Mouse (Mus musculus): ENCODE data around the gene Slamf6. TPM values are rescaled to one million over a fixed set of nuclear protein-coding genes. Genes with fewer than 3 reads are reported as not detected.
"Not testable (repeated sequence)": the region's sequence is repeated elsewhere in the genome, so short reads cannot be mapped to it uniquely, and the experiment has no call there.

Gene Slamf6
- total RNA-seq (2022), result under 1 TPM in 2 of 4 experiments, not detected in 2; 0.19 to 0.46 TPM

GRCm38 (mm10) chr1:171917305-171918039 lies at the start of gene Slamf6:
TSS of gene Slamf6 (plus strand) at chr1:171917515.
- DNase-seq (ENCODE audit: low spot score), result peak; percentile 11

DNA sequence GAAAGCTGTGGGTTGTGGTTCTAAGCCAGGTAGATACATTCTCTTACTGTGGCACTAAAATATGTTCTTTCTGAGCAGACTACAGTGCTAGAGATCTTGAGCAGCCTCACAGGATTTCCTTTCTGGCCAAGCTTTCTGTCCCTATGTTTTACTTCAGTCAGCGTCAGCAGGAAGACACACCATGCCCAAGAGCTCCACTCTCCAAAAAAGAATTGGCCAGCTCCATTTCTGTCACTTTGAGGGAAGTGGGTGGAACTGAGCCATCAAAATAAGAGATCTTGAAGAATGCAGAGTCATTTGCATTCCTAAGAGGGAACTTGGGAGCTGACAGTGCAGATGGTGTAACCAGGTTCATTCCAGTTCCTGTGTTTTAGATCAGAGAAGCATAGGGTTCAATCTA lies 30.3 kb upstream of the Slamf6 start:
- no peak for DNase-seq (ENCODE audit: low spot score)

- DNase-seq (ENCODE audit: low spot score), result not testable (repeated sequence)
These were observed 22.0 kb upstream of the Slamf6 start, which contains the start of gene Gm10521 for GRCm38 (mm10) chr1:171895364-171895763. TSS of gene Gm10521 (plus strand) at chr1:171895664.

- no peak for DNase-seq (ENCODE audit: low spot score)
These were observed 13.3 kb upstream of the Slamf6 start for GRCm38 (mm10) chr1:171904011-171904410.

DNA sequence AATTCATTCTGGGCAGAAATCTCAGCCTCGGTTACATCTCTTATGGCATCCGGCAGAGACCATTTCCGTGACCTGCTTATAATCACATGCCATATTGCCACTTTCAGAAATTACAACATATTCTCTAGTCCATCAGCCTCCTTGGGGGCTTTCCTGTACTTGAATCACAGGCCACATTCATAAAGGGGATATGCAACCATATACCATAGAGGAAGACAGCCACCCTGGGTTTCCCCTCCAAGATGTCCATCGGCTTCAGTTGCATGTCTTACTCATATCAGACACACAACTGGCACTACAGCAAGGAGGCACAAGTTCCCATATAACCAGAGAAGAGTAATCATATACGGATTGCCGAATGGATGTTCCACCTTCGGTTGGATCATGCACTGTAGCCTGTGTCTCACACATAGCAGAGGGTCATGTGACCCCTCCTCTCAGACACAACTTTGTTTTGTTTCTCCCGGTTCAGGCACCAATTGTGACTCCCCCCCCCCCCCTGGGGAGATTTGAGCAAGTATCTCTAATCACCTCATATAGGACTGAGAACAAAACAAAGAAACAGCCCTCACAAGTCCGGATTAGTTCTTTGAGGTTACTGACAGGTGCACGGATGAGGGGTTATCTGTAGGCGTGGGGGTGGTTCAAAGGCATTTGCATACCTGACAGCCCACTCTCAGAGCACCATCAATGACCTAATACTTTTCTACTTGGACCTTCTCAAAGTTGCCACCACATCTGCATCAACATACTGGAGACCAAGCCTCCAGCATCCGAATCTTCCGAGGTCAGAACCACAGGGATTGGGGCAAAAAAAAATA lies 1.5 kb upstream of the Slamf6 start:
- no peak for DNase-seq (ENCODE audit: low spot score)

DNA sequence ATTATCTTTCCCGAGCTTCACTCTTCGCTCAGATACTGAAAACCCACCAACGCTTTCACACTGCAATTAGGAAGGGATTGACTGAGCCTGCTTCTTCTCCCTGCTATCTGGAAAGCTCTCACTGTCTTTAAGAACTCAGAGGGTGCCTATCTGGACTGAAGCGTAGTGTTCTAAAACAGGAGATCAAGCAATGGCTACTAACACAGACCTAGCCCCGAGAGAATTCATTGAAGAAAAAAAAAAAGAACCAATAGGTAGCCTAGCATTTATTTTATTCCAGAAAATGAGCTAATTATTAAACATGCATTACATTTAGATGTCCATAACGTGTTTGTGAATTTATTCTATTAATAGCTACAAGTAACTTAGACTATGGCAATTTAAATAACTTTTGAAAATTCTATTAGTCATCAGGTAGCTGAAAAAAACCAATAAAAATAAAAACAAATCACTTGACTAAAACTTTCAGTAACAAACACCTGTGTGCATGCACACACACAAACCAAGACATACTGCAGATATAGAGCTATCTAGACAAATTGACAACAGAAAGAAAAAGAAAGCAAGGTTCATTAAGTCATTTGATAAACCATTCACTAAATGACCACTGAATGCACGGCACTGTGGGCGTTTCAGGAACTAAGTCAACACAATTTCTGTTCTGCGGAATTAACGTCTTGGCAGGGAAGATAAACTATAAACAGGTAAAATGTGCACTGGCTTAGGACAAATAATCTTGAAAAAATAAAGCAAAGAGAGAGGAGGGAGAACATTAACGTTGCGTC lies 1.0 kb downstream of the Slamf6 start:
- DNase-seq (ENCODE audit: low spot score), result no peak

DNA sequence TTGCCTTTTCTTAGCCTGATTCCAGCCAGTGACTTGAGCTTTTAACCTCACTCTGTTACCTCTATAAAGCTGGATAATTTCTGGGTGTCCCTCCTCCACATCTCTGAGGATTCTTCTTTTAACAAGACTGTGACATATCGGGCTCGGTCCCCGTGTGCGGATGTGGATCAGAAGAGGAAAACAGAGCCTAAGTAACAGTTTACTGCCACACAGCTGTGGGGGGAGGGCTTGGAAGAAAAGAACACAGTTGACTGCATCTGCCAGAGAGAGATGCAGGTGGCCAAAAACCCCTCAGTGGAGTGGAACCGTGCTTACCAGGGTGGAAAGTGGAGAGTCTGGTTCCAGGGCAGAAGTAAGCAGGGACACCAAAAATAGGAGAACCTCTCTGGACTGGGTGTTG lies 1.9 kb downstream of the Slamf6 start:
- DNase-seq (ENCODE audit: low spot score), result no peak

GRCm38 (mm10) chr1:171919901-171920510 lies 2.7 kb downstream of the Slamf6 start:
- DNase-seq (ENCODE audit: low spot score), result no peak

- DNase-seq (ENCODE audit: low spot score), result no peak
These were observed 3.8 kb downstream of the Slamf6 start for GRCm38 (mm10) chr1:171920989-171921621.

DNA sequence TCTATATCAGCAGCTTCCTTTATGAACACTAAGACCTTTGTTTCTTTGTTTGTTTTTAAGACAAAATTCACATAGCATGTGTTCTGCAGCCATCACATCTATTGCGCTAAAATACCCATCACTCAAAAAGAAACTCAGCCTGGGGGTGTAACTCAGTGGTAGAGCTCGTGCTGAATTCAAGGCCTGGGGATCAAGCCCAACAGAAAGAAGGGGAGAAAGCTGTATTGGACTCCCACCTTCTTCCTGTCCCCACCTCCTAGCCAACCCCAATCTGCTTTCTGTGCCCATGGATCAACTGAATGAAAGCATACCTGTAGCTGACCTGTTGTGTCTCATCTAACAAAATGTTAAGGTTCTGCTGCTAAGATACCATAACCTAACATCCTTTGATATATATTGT lies 4.3 kb downstream of the Slamf6 start:
- DNase-seq (ENCODE audit: low spot score), result no peak

DNA sequence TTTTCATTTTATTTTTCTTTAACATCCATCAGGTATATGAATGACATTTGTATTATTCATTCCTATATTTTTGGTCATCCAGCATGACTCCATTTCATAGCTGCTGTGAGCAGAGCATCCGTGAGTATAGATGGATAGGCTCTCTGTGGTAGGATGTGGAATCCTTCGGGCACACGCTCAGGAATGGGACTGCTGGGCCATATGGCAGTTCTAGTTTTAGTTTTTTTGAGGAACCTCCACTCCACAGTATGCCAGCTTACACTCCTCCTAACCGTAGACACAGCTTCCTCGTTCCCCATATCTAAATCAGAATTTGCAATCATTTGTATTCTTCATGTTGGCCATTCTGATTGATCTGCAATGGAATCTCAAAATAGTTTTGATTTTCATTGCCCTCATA lies 5.5 kb downstream of the Slamf6 start:
- DNase-seq (ENCODE audit: low spot score), result no peak

- no peak for DNase-seq (ENCODE audit: low spot score)
These were observed 7.6 kb downstream of the Slamf6 start for GRCm38 (mm10) chr1:171924900-171925299.

DNA sequence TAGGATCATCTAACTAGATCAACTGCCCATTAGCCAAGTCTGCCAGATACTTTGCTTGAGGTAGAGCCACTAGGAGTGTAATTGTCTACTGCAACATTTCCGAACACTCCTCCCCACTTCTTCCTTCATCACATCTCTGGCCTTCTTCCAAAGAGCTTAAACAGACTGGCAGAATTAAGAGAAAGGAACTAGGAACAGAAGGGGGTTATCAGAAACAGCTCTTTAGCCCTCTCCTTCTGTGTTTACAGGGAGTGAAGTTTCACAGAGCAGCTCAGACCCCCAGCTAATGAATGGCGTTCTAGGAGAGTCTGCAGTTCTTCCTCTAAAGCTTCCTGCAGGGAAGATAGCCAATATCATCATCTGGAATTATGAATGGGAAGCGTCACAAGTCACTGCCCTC lies 16.5 kb downstream of the Slamf6 start:
- DNase-seq (ENCODE audit: low spot score), result no peak

GRCm38 (mm10) chr1:171938952-171939948 lies 21.9 kb downstream of the Slamf6 start:
- DNase-seq (ENCODE audit: low spot score), result no peak

GRCm38 (mm10) chr1:171940626-171941025 lies 23.3 kb downstream of the Slamf6 start:
- no peak for DNase-seq (ENCODE audit: low spot score)

DNA sequence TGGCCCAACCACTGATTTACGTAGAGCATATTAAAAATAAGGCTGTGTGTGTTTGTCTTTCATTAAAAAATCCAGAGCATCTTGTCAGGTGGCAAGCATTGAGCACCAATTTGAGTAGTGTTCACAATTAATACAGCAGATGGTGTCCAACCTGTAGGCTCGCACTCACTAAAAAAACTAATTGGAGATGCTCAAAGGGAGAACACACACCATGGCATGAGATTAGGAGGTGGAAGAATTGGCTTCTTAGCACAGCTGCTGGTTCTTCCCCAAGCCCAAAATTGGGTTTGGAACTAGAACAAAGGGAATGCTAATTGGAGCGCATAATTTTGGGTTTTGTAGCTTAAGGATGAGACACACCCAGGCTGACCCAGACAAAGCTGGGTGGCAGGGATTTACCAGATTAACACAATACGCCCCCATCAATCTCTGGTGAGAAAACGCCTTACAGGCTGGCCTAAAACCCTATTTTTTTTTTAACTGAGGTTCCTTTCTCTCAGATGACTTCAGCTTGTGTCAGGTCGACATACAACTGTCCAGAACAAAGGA lies 29.2 kb downstream of the Slamf6 start:
- no peak for DNase-seq (ENCODE audit: low spot score)

GRCm38 (mm10) chr1:171948161-171948945 lies 31.0 kb downstream of the Slamf6 start:
- no peak for DNase-seq (ENCODE audit: low spot score)

GRCm38 (mm10) chr1:171948946-171949508 lies 31.7 kb downstream of the Slamf6 start:
- DNase-seq (ENCODE audit: low spot score), result no peak

Measured in heart, adult 8-10 months (tissue).